Mouse (Mus musculus): ENCODE data around the gene Scaf8. TPM values are rescaled to one million over a fixed set of nuclear protein-coding genes. Genes with fewer than 3 reads are reported as not detected.
"Not testable (repeated sequence)": the region's sequence is repeated elsewhere in the genome, so short reads cannot be mapped to it uniquely, and the experiment has no call there.

The Scaf8 gene
- polyA plus RNA-seq, 1 experiment from 2014 or later, result 27.7 TPM

DNA sequence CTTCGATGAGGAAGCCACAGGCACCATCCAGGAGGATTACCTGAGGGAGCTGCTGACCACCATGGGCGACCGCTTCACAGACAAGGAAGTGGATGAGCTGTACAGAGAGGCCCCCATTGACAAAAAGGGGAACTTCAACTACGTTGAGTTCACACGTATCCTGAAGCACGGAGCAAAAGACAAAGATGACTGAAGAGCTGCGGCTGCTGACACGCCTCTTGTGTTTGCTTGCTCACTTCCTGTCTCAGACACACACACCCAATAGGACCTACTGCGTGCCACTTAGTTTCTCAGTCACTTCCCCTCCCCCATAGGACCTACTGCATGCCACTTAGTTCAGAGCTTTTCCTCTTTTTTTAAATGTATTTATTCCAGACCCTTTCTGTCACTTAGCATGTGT is 41.4 kb downstream of the Scaf8 start:
- H3K4me2 ChIP-seq (ENCODE audit: low read depth, low read length, severe bottlenecking); H3K9me3 ChIP-seq (ENCODE audit: control insufficient read depth, low read length); H3K36me3 ChIP-seq (ENCODE audit: control insufficient read depth, insufficient read depth, low read length); ATAC-seq (replicated peaks; ENCODE audit: low FRiP score); H3K4me1 ChIP-seq (replicated peaks; ENCODE audit: control insufficient read depth, insufficient read depth, low read length); H3K27ac ChIP-seq (ENCODE audit: low read depth, low read length); H3K4me3 ChIP-seq (ENCODE audit: low read depth, low read length); DNase-seq (ENCODE audit: low spot score); H3K27me3 ChIP-seq (ENCODE audit: control insufficient read depth, insufficient read depth, low read length); H3K9ac ChIP-seq (ENCODE audit: low read length): not testable (repeated sequence)
- WGBS, result 96% methylated on average over 9 of the region's 9 CpGs

DNA sequence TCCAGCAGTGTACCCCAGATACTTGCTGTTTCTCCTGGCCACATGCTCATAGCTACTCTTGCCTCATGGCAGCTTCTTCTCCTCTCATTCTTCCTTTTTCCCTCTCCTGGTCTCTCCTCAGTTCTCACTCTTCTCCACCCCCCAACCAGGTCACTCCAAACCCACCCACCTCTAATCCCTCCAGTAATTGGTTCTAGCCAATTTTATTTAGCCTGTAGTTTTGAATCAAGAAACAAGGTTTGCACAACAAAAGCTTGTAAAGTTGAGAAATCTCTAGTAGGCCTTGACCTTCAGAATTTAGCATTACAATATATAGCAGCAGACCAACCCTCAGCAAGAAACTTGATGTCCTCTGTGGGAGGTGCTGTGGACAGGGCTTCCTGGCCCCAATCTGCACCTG is 42.2 kb downstream of the Scaf8 start:
- Histone ChIP-seq H3K4me3 (ENCODE audit: low read depth, low read length) (no peak overlapping the region), H3K9ac (ENCODE audit: low read length) (no peak overlapping the region), H3K27ac (ENCODE audit: low read depth, low read length) (no peak overlapping the region), H3K27me3 (ENCODE audit: control insufficient read depth, insufficient read depth, low read length) (no peaks in the 10 kb centered on the region), H3K36me3 (ENCODE audit: control insufficient read depth, insufficient read depth, low read length) (no peaks in the 10 kb centered on the region; the same call in 1 of the 2 replicates), H3K4me1 (replicated peaks; ENCODE audit: control insufficient read depth, insufficient read depth, low read length) (no peaks in the 10 kb centered on the region), H3K4me2 (ENCODE audit: low read depth, low read length, severe bottlenecking) (no peak overlapping the region), H3K9me3 (ENCODE audit: control insufficient read depth, low read length) (no peaks in the 10 kb centered on the region)
- DNase-seq (ENCODE audit: low spot score) (no peak), ATAC-seq (replicated peaks; ENCODE audit: low FRiP score) (no peak)

DNA sequence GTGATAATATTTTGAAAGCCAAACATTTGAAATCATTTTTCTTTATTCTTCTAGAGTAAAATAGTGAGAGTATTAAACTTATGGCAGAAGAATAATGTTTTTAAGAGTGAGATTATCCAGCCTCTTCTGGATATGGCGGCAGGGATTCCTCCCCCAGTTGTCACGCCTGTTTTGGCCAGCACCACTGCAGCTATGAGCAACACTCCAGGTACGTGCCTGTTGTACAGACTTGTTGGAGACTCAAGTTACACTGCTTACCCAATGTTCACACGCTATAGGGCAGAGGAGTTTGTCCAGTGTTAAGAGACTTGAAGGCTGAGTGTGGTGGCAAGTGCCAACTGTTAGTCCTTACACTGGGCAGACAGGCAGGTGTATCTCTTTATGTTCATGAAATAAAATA is 48.1 kb downstream of the Scaf8 start:
- H3K4me2 ChIP-seq (ENCODE audit: low read depth, low read length, severe bottlenecking), result no peak overlapping the region
- H3K9me3 ChIP-seq (ENCODE audit: control insufficient read depth, low read length), result no peaks in the 10 kb centered on the region
- H3K4me1 ChIP-seq (replicated peaks; ENCODE audit: control insufficient read depth, insufficient read depth, low read length), result no peaks in the 10 kb centered on the region
- H3K36me3 ChIP-seq (ENCODE audit: control insufficient read depth, insufficient read depth, low read length), result no peaks in the 10 kb centered on the region; the same call in 1 of the 2 replicates
- DNase-seq (ENCODE audit: low spot score) (no peak), ATAC-seq (replicated peaks; ENCODE audit: low FRiP score) (no peak)
- H3K27ac ChIP-seq (ENCODE audit: low read depth, low read length), result no peak overlapping the region
- no peak overlapping the region for H3K9ac ChIP-seq (ENCODE audit: low read length)
- H3K27me3 ChIP-seq (ENCODE audit: control insufficient read depth, insufficient read depth, low read length), result no peaks in the 10 kb centered on the region
- 95% methylated on average over 4 of the region's 4 CpGs for WGBS
- H3K4me3 ChIP-seq (ENCODE audit: low read depth, low read length), result no peak overlapping the region

DNA sequence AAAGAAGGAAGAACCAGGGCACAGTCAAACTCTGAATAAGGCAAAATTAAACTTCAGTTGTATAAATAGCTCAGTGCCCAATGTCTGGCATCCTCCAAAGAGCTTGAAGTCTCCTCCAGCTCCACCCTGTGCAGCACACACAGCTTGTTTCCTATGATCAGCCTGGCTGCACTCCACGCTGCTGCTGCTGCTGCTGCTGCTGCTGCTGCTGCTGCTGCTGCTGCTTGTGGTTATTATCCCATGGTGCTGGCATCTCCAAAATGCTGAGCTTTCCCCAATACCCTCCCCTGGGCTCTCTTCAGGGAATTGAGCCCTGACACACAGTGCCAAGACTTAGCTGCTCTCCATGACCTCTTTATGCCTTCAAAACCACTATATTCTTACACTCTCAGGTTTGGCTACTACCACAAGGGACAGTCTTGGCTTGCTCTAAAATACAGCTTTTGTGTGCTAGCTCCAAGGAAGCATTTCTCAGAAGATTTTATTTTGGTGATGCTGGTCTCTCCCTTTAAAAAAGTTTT is 65.7 kb downstream of the Scaf8 start:
- H3K27ac ChIP-seq (ENCODE audit: low read depth, low read length); H3K4me3 ChIP-seq (ENCODE audit: low read depth, low read length); DNase-seq (ENCODE audit: low spot score); H3K9me3 ChIP-seq (ENCODE audit: control insufficient read depth, low read length); H3K4me1 ChIP-seq (replicated peaks; ENCODE audit: control insufficient read depth, insufficient read depth, low read length); ATAC-seq (replicated peaks; ENCODE audit: low FRiP score); H3K27me3 ChIP-seq (ENCODE audit: control insufficient read depth, insufficient read depth, low read length); H3K4me2 ChIP-seq (ENCODE audit: low read depth, low read length, severe bottlenecking); H3K36me3 ChIP-seq (ENCODE audit: control insufficient read depth, insufficient read depth, low read length); H3K9ac ChIP-seq (ENCODE audit: low read length): not testable (repeated sequence)
- 90% methylated on average over 1 of the region's 1 CpGs for WGBS

DNA sequence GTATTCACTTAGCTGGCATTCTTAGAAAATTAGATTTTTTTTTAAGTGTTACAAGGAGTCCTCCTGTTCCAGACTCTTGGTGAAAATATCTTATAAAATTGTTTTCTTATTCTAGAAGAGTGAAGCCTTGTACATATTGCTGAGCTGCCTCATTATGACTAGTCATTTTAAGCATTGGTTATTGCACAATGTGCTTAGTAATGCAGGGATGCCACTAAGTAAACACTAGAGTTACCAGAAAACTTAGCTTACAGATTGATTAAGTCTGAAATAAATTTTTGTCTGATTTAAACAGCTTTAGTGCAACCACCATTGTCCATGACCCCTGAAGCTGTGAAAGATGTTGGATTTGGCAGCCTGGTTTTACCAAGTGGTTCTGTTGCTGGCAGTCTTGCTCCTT is 80.7 kb downstream of the Scaf8 start:
- H3K27ac ChIP-seq (ENCODE audit: low read depth, low read length); H3K27me3 ChIP-seq (ENCODE audit: control insufficient read depth, insufficient read depth, low read length); H3K4me3 ChIP-seq (ENCODE audit: low read depth, low read length); H3K9me3 ChIP-seq (ENCODE audit: control insufficient read depth, low read length); ATAC-seq (replicated peaks; ENCODE audit: low FRiP score); H3K4me1 ChIP-seq (replicated peaks; ENCODE audit: control insufficient read depth, insufficient read depth, low read length); H3K9ac ChIP-seq (ENCODE audit: low read length); DNase-seq (ENCODE audit: low spot score); H3K4me2 ChIP-seq (ENCODE audit: low read depth, low read length, severe bottlenecking): not testable (repeated sequence)
- H3K36me3 ChIP-seq (ENCODE audit: control insufficient read depth, insufficient read depth, low read length), result peaks cover 11% of the 10 kb centered on the region

DNA sequence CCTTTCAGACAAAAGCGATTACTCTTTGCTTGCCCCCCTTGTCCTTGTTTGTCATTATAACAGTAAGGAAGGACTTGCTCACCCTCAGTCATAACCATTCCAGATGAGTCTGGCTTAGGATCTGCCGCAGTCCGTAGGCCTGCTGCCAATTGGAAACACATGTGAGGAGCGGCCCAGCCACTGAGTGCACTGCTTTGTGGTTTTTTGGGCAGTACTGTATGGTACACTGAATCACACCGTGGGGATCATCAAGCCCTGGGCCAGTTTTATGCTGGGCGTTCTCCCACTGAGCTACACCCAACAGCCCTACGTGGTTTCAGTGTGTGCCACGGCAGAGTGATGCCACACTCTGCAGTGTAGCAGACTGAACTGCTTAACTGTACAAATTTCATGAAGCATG is 85.6 kb downstream of the Scaf8 start:
- H3K9me3 ChIP-seq (ENCODE audit: control insufficient read depth, low read length), result no peaks in the 10 kb centered on the region
- 86% methylated on average over 8 of the region's 8 CpGs for WGBS
- H3K27me3 ChIP-seq (ENCODE audit: control insufficient read depth, insufficient read depth, low read length), result no peaks in the 10 kb centered on the region
- H3K4me1 ChIP-seq (replicated peaks; ENCODE audit: control insufficient read depth, insufficient read depth, low read length), result no peaks in the 10 kb centered on the region
- no peak overlapping the region for H3K4me3 ChIP-seq (ENCODE audit: low read depth, low read length)
- peaks cover 4% of the 10 kb centered on the region; the same call in 1 of the 2 replicates for H3K36me3 ChIP-seq (ENCODE audit: control insufficient read depth, insufficient read depth, low read length)
- DNase-seq (ENCODE audit: low spot score) (no peak), ATAC-seq (replicated peaks; ENCODE audit: low FRiP score) (no peak)
- no peak overlapping the region for H3K4me2 ChIP-seq (ENCODE audit: low read depth, low read length, severe bottlenecking)
- no peak overlapping the region for H3K9ac ChIP-seq (ENCODE audit: low read length)
- no peak overlapping the region for H3K27ac ChIP-seq (ENCODE audit: low read depth, low read length)

DNA sequence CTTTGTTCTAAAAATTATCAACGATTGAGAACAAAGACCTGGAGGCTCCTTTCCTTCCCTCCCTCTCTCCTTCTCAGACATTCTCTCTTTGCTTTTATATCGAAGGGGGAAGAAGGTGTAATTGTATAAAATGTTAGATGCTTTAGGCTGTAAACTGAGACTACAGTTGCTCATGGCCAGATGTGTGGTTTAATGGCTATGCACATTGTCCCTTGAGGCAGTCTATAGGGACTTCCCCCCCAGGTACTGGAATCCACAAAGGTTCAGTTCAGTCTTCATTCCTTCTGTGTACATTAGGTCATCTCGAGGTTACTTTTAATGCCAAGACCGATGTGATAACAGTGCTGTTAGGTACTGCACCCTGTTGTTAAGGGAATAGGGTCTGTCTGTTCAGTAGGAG is 89.1 kb downstream of the Scaf8 start:
- H3K4me1 ChIP-seq (replicated peaks; ENCODE audit: control insufficient read depth, insufficient read depth, low read length), result no peaks in the 10 kb centered on the region
- DNase-seq (ENCODE audit: low spot score), result no peak
- H3K9me3 ChIP-seq (ENCODE audit: control insufficient read depth, low read length), result no peaks in the 10 kb centered on the region
- H3K27me3 ChIP-seq (ENCODE audit: control insufficient read depth, insufficient read depth, low read length), result no peaks in the 10 kb centered on the region
- H3K36me3 ChIP-seq (ENCODE audit: control insufficient read depth, insufficient read depth, low read length), result no peaks in the 10 kb centered on the region; the same call in 1 of the 2 replicates
- WGBS, result 84% methylated on average over 4 of the region's 4 CpGs
- no peak overlapping the region for H3K4me3 ChIP-seq (ENCODE audit: low read depth, low read length)
- ATAC-seq (replicated peaks; ENCODE audit: low FRiP score), result no peak
- no peak overlapping the region for H3K27ac ChIP-seq (ENCODE audit: low read depth, low read length)
- H3K9ac ChIP-seq (ENCODE audit: low read length), result no peak overlapping the region
- no peak overlapping the region for H3K4me2 ChIP-seq (ENCODE audit: low read depth, low read length, severe bottlenecking)

DNA sequence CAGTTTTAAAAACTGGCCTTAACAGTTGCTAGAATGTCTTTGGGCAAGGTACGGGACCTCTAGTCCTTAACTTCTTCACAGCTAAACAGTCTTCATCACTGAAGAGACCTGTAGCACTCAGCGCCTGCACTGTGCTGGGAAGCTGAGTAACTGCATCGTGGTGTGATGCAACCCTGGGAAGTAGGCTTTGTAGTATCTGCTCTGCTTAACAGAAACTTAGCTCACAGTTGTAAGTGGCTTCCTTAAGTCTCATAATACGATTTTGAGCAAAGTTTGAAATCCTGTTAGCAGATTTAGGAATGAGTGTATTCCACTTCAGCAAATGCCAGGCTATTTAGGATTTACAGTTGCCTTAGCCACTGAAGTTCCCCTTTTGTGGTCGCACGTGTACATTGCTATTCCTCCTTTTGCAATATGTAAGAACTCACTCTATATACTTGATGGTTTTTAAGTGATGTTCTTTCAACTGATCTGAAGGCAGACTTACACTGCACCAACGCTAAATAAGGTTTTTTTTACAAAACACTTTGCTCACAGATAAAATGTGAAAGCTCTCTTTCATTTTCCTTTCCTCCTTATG is 90.1 kb downstream of the Scaf8 start:
- no peak for ATAC-seq (replicated peaks; ENCODE audit: low FRiP score)
- Histone ChIP-seq H3K27ac (ENCODE audit: low read depth, low read length) (no peak overlapping the region), H3K9me3 (ENCODE audit: control insufficient read depth, low read length) (no peaks in the 10 kb centered on the region), H3K4me3 (ENCODE audit: low read depth, low read length) (no peak overlapping the region), H3K4me2 (ENCODE audit: low read depth, low read length, severe bottlenecking) (no peak overlapping the region), H3K36me3 (ENCODE audit: control insufficient read depth, insufficient read depth, low read length) (no peaks in the 10 kb centered on the region; the same call in 1 of the 2 replicates), H3K4me1 (replicated peaks; ENCODE audit: control insufficient read depth, insufficient read depth, low read length) (no peaks in the 10 kb centered on the region), H3K9ac (ENCODE audit: low read length) (no peak overlapping the region), H3K27me3 (ENCODE audit: control insufficient read depth, insufficient read depth, low read length) (no peaks in the 10 kb centered on the region)
- WGBS, result 94% methylated on average over 7 of the region's 7 CpGs
- no peak for DNase-seq (ENCODE audit: low spot score)

Measured in forebrain, embryonic 11.5 days (tissue).